Mouse (Mus musculus) heart, postnatal 0 days (tissue): ENCODE results near the gene Rbfox1.

ENCODE experiments used
- CTCF ChIP-seq: IDR thresholded peaks from 2 replicates; pipeline ENCODE4 v1.5.1; 2016; ENCODE audit warnings: antibody characterized with exemption, control low read depth, low read depth
- EP300 ChIP-seq: IDR thresholded peaks from 2 replicates; pipeline ENCODE4 v1.6.1; 2016; ENCODE audit warnings: antibody characterized with exemption, low read depth

DNA sequence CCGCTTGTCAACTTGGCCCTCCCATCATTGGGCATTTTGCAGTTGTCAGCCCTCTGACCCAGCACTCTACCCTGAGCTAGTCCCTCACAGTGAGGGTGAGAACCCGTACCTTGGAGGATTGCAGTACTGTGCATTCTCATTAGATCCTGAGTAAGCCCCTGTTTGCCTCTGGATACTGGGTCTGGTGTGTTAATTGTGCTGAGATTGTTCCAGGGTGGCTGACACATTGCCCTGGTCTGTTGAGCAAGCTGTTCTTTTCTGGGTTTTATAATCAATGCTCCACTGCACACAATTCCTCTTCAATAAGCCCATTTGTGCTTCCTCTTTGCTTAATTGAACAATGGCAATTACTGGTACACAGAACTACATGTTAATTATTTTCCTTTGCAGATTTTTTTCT lies 1489.5 kb downstream of the Rbfox1 start:
- TF ChIP-seq CTCF, result no peak
- TF ChIP-seq EP300, result no peak
